Mouse (Mus musculus) embryonic facial prominence, embryonic 15.5 days (tissue): ENCODE results near the gene Galk2. TPM values are rescaled to one million over a fixed set of nuclear protein-coding genes. Genes with fewer than 3 reads are reported as not detected.

Source experiments
- ATAC-seq: fragments of 200-750 bp; cut with Nextera tagmentation; 2 replicates; pipeline ENCODE4 v1.8.0; 2017; ENCODE audit warnings: low read depth, moderate TSS enrichment; ENCODE audit not compliant: insufficient number of reproducible peaks, low FRiP score, low TSS enrichment
- H3K27ac ChIP-seq: fragments of 300-500 bp; sonication (generic); replicated peaks from 2 replicates; pipeline ENCODE4 v1.5.1; 2015; ENCODE audit warnings: mild to moderate bottlenecking, inconsistent platforms
- H3K27me3 ChIP-seq: fragments of 300-500 bp; sonication (generic); 2 replicates; pipeline ENCODE4 v1.6.1; 2015; ENCODE audit warnings: inconsistent platforms
- H3K36me3 ChIP-seq: fragments of 300-500 bp; sonication (generic); 2 replicates; pipeline ENCODE4 v1.6.1; 2015; ENCODE audit warnings: mild to moderate bottlenecking, inconsistent platforms
- H3K4me1 ChIP-seq: fragments of 300-500 bp; sonication (generic); 2 replicates; pipeline ENCODE4 v1.6.1; 2015; ENCODE audit warnings: inconsistent platforms
- H3K4me2 ChIP-seq: fragments of 300-500 bp; sonication (generic); replicated peaks from 2 replicates; pipeline ENCODE4 v1.6.1; 2015; ENCODE audit warnings: mild to moderate bottlenecking, inconsistent platforms
- H3K4me3 ChIP-seq: fragments of 300-500 bp; sonication (generic); replicated peaks from 2 replicates; pipeline ENCODE4 v1.5.1; 2015; ENCODE audit warnings: mild to moderate bottlenecking, inconsistent platforms
- H3K9ac ChIP-seq: fragments of 300-500 bp; sonication (generic); 2 replicates; pipeline ENCODE4 v1.6.1; 2015; ENCODE audit warnings: inconsistent platforms
- H3K9me3 ChIP-seq: fragments of 300-500 bp; sonication (generic); replicated peaks from 2 replicates; pipeline ENCODE4 v1.6.1; 2016; ENCODE audit warnings: inconsistent platforms
- WGBS: fragments of 180-500 bp; shearing (Covaris S2); methylation state at CpG from one replicate; pipeline ENCODE4 v1.1.7; 2015; 5-methylcytosine and 5-hydroxymethylcytosine counted together
- polyA plus RNA-seq: library from polyadenylated mRNA; unstranded; fragments of >200 nt; fragmentation: Nextera tagmentation; extraction: Ambion mirVana; gene quantifications from 2 replicates; pipeline ENCODE4 v1.2.1, GENCODE M21; 2015

Gene Galk2
- polyA plus RNA-seq: 37.4 and 38.5 TPM in 2 replicates

GRCm38 (mm10) chr2:125858521-125859280 is at the start of gene Galk2, which contains the start of gene Cops2:
TSS of gene Galk2 (plus strand) at chr2:125859109.
TSS of gene Cops2 (minus strand) at chr2:125859139.
- H3K36me3 ChIP-seq: no peaks in the 10 kb centered on the region
- no peaks in the 10 kb centered on the region for H3K27me3 ChIP-seq
- H3K4me2 ChIP-seq: peak within 1 kb of the TSS; percentile 64
- under 1% methylated on average over 49 of the region's 54 CpGs for WGBS
- no peaks in the 10 kb centered on the region for H3K9me3 ChIP-seq
- peak within 1 kb of the TSS; percentile 100 for H3K9ac ChIP-seq
- 0 out of 2 replicates have a peak, but pooled peaks cover 2% of the 10 kb centered on the region for H3K4me1 ChIP-seq
- H3K4me3 ChIP-seq: peak within 1 kb of the TSS; percentile 81
- H3K27ac ChIP-seq: peak within 1 kb of the TSS; percentile 72
- peak; percentile 99 for ATAC-seq

DNA sequence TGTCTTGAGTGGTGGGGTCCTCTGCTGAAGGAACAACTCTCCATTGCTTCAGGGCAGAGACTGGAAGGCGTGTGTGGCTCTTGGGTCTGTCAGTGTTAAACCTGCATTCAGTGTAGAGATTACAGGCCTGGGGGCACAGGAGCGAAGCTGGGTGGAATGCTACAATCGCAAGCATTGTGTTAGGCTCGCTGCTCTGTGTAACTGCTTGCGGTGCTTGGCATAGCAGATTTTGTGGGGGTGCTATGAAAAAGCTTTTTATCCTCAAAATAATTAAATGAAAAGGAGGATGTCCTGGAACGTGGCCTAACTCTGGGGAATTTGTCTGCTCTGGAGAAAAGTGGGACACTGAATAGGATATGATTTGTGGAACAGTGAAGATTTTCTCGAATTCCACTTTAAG is 49.4 kb upstream of the Galk2 start:
- H3K4me2 ChIP-seq: no peak overlapping the region
- H3K4me3 ChIP-seq: no peak overlapping the region
- H3K9ac ChIP-seq: no peak overlapping the region
- H3K4me1 ChIP-seq: no peaks in the 10 kb centered on the region
- no peak overlapping the region for H3K27ac ChIP-seq
- H3K36me3 ChIP-seq: no peaks in the 10 kb centered on the region
- 31% methylated on average over 7 of the region's 7 CpGs for WGBS
- no peaks in the 10 kb centered on the region for H3K9me3 ChIP-seq
- ATAC-seq: no peak
- no peaks in the 10 kb centered on the region for H3K27me3 ChIP-seq

DNA sequence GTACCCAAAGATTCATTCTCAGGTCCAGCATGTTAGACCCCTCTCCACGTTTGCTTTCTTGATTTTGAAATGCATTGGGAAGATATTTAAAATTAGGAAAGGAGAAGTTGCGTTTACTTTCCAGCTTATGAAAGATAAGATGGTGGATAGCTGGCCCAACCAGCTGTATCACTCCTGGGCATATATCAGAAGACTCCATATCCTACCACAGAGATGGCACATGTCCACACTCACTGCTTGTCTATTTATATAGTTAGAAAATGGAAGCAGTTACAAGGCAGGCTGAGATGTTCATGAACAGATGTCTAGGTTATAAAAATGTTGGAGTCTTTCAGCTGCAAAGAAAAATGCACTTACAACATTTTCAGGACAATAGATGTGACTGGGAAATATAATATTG is 47.6 kb upstream of the Galk2 start:
- no peak for ATAC-seq
- Histone ChIP-seq H3K27ac (no peak overlapping the region), H3K4me1 (no peaks in the 10 kb centered on the region), H3K27me3 (no peaks in the 10 kb centered on the region), H3K9me3 (no peaks in the 10 kb centered on the region), H3K4me2 (no peak overlapping the region), H3K9ac (no peak overlapping the region), H3K36me3 (no peaks in the 10 kb centered on the region), H3K4me3 (no peak overlapping the region)
- WGBS: 79% methylated on average over 2 of the region's 2 CpGs

GRCm38 (mm10) chr2:125813972-125814595 is 44.8 kb upstream of the Galk2 start:
- no peak for ATAC-seq
- no peak overlapping the region for H3K4me2 ChIP-seq
- H3K27ac ChIP-seq: no peak overlapping the region
- no peaks in the 10 kb centered on the region for H3K9me3 ChIP-seq
- 64% methylated on average over 9 of the region's 9 CpGs for WGBS
- no peaks in the 10 kb centered on the region for H3K27me3 ChIP-seq
- no peaks in the 10 kb centered on the region for H3K36me3 ChIP-seq
- H3K4me1 ChIP-seq: no peaks in the 10 kb centered on the region
- H3K4me3 ChIP-seq: no peak overlapping the region
- no peak overlapping the region for H3K9ac ChIP-seq

DNA sequence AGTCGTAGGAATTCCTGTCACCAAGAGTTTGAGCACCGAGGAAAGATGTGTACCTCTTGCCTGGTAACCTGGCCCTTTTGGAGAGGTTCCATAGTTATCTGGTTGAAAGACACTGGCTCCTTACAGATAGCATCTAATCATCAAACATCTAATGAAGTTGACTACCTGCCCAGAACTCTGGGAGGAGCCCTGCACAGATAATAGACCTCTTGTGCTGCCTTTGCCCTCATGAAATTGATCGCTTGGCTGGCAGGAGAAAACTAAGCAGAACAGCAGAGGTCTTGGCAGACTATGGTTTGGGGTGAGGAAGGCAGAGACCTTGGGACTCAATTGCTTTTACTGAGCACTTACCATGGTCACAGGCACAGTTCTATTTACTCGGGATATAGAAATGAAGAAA is 38.5 kb upstream of the Galk2 start:
- WGBS: 82% methylated on average over 4 of the region's 4 CpGs
- Histone ChIP-seq H3K9ac (no peak overlapping the region), H3K4me2 (no peak overlapping the region), H3K4me1 (no peaks in the 10 kb centered on the region), H3K27me3 (no peaks in the 10 kb centered on the region), H3K9me3 (no peaks in the 10 kb centered on the region), H3K4me3 (no peak overlapping the region), H3K36me3 (no peaks in the 10 kb centered on the region), H3K27ac (no peak overlapping the region)
- no peak for ATAC-seq

DNA sequence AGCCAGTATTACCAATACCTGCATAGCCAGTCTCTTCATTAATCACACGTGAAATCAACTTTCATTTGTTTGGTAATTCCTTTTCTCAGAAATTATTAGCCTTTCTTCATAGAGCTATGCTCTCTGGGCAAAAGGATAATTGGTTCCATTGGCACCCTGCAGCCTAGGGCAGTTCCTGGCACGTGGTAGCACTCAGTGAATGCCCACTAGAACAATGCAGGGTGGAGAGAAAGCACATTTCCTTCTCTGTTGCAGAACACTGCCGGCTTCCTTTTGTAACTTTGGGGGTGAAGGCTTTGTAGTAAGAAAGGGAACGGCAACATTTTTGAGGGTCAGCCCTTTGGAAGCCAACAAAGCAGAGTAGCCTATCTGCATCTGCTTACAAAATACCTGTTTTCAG is 32.7 kb upstream of the Galk2 start:
- Histone ChIP-seq H3K9me3 (no peaks in the 10 kb centered on the region), H3K9ac (no peak overlapping the region), H3K4me1 (no peaks in the 10 kb centered on the region), H3K4me2 (no peak overlapping the region), H3K27me3 (no peaks in the 10 kb centered on the region), H3K4me3 (no peak overlapping the region), H3K27ac (no peak overlapping the region), H3K36me3 (peaks cover 10% of the 10 kb centered on the region)
- WGBS: 60% methylated on average over 4 of the region's 4 CpGs
- no peak for ATAC-seq

DNA sequence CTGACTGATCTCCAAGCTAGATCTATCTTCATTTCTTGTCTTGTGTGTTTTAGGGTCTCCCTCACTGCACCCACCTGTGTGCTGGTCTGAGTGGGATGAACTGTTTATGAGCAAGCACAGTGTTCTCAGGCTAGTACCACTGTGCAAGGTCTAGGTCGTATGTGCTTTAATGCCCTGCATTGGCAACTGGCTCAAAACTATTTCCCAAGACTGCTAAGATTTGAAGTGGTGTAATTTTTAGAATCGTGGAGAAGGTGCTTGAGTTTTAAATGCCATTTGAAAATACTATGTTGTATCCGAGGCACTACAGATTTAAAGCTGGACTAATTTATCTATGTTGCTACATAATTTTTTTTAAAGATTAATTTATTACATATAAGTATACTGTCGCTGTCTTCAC is 31.0 kb upstream of the Galk2 start:
- no peak overlapping the region for H3K27ac ChIP-seq

GRCm38 (mm10) chr2:125829924-125830323 is 29.0 kb upstream of the Galk2 start:
- 91% methylated on average over 2 of the region's 2 CpGs for WGBS
- H3K27ac ChIP-seq: no peak overlapping the region
- H3K4me3 ChIP-seq: no peak overlapping the region
- ATAC-seq: no peak
- no peaks in the 10 kb centered on the region for H3K9me3 ChIP-seq
- H3K36me3 ChIP-seq: peaks cover 39% of the 10 kb centered on the region
- no peak overlapping the region for H3K4me2 ChIP-seq
- no peaks in the 10 kb centered on the region for H3K4me1 ChIP-seq
- H3K27me3 ChIP-seq: no peaks in the 10 kb centered on the region
- H3K9ac ChIP-seq: no peak overlapping the region

More for the DNA sequence above, 31.0 kb upstream of the Galk2 start:
- H3K9me3 ChIP-seq: no peaks in the 10 kb centered on the region
- peaks cover 22% of the 10 kb centered on the region for H3K36me3 ChIP-seq
- H3K4me3 ChIP-seq: no peak overlapping the region
- H3K4me1 ChIP-seq: no peaks in the 10 kb centered on the region
- WGBS: 83% methylated on average over 4 of the region's 4 CpGs
- no peak overlapping the region for H3K9ac ChIP-seq
- no peaks in the 10 kb centered on the region for H3K27me3 ChIP-seq
- ATAC-seq: no peak
- no peak overlapping the region for H3K4me2 ChIP-seq

- no peak overlapping the region for H3K4me2 ChIP-seq
- no peak for ATAC-seq
- no peak overlapping the region for H3K27ac ChIP-seq
- H3K9me3 ChIP-seq: no peaks in the 10 kb centered on the region
- WGBS: 92% methylated on average over 7 of the region's 7 CpGs
- H3K36me3 ChIP-seq: peaks cover 65% of the 10 kb centered on the region
- H3K4me1 ChIP-seq: no peaks in the 10 kb centered on the region
- H3K4me3 ChIP-seq: no peak overlapping the region
- H3K27me3 ChIP-seq: no peaks in the 10 kb centered on the region
- H3K9ac ChIP-seq: no peak overlapping the region
These were observed 20.8 kb upstream of the Galk2 start for GRCm38 (mm10) chr2:125838091-125838490.

- no peak overlapping the region for H3K4me2 ChIP-seq
- H3K27ac ChIP-seq: no peak overlapping the region
- 84% methylated on average over 2 of the region's 2 CpGs for WGBS
- H3K27me3 ChIP-seq: no peaks in the 10 kb centered on the region
- peaks cover 63% of the 10 kb centered on the region for H3K36me3 ChIP-seq
- H3K4me1 ChIP-seq: no peaks in the 10 kb centered on the region
- no peak overlapping the region for H3K9ac ChIP-seq
- ATAC-seq: no peak
- H3K9me3 ChIP-seq: no peaks in the 10 kb centered on the region
- no peak overlapping the region for H3K4me3 ChIP-seq
These were observed 20.1 kb upstream of the Galk2 start for GRCm38 (mm10) chr2:125838708-125839284.

DNA sequence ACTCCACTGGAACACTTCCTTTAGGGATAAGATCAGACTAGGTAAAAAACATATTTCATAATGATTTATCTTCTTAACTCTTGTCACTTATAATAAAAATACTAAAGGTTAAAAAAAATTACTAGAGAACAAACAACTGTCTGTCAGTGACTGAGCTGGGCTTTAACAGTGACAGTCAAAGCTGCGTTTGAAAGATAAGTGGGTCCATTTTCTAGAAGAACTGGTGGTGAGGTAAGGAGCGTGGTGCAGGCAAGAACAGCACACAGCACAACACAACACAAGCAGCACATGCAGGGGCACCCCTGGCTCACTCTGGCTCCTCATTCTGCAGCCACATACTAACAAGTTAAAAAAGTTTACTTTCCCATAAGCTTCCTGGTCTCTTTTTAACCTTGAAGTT is 7.7 kb upstream of the Galk2 start:
- H3K9ac ChIP-seq: no peak overlapping the region
- no peaks in the 10 kb centered on the region for H3K4me1 ChIP-seq
- 81% methylated on average over 2 of the region's 2 CpGs for WGBS
- no peaks in the 10 kb centered on the region for H3K27me3 ChIP-seq
- no peak overlapping the region for H3K27ac ChIP-seq
- H3K4me3 ChIP-seq: no peak overlapping the region
- H3K9me3 ChIP-seq: no peaks in the 10 kb centered on the region
- peaks cover 14% of the 10 kb centered on the region for H3K36me3 ChIP-seq
- H3K4me2 ChIP-seq: no peak overlapping the region
- ATAC-seq: no peak
